Mouse (Mus musculus) left cerebral cortex, postnatal 14 days (tissue): ENCODE results near the gene Slc6a12. TPM values are rescaled to one million over a fixed set of nuclear protein-coding genes. Genes with fewer than 3 reads are reported as not detected.
"Not testable (repeated sequence)": the region's sequence is repeated elsewhere in the genome, so short reads cannot be mapped to it uniquely, and the experiment has no call there.

Source experiments
- DNase-seq, 2 experiments: peaks; one replicate each; pipeline ENCODE4 v3.0.0; 2021 to 2022; ENCODE audit warnings: low spot score in 2 of 2, mixed read lengths in 1 of 2
- intact Hi-C: fragments of 180-260 bp; cut with DNase I; formaldehyde crosslinking; loops from one replicate; pipeline ENCODE4 v1.15.1; 2025
- total RNA-seq, 2 experiments: library from RNA; stranded (reverse); gene quantifications; 2 replicates each; pipeline ENCODE4 v1.2.3; 2021

Gene Slc6a12
- total RNA-seq, 2 experiments from 2014 or later = 1.7 to 2.4 TPM

- DNase-seq = peak; percentile 87 to 92
- intact Hi-C loops = loop anchor here (2.0 kb wide), 1 partner anchor 195 kb away; no protein-coding TSS in a partner anchor
These were observed 4.9 kb upstream of the Slc6a12 start for GRCm38 (mm10) chr6:121337770-121338518.

- DNase-seq = no peak
- intact Hi-C loops = loop anchor here (2.0 kb wide), 1 partner anchor 194 kb away; no protein-coding TSS in a partner anchor
These were observed 4.4 kb upstream of the Slc6a12 start for GRCm38 (mm10) chr6:121338519-121338896.

- no peak for DNase-seq
- intact Hi-C loops = no loop called here
These were observed 1.2 kb upstream of the Slc6a12 start for GRCm38 (mm10) chr6:121341650-121342049.

- DNase-seq = no peak
- intact Hi-C loops = no loop called here
These were observed 871 bp downstream of the Slc6a12 start for GRCm38 (mm10) chr6:121343771-121344123.

GRCm38 (mm10) chr6:121344329-121344728 lies 1.5 kb downstream of the Slc6a12 start:
- intact Hi-C loops = no loop called here
- no peak for DNase-seq

- no peak for DNase-seq
- intact Hi-C loops = no loop called here
These were observed 3.6 kb downstream of the Slc6a12 start for GRCm38 (mm10) chr6:121346428-121346827.

- intact Hi-C loops = no loop called here
These were observed 9.4 kb downstream of the Slc6a12 start for GRCm38 (mm10) chr6:121352276-121352675.

GRCm38 (mm10) chr6:121356041-121356440 lies 13.2 kb downstream of the Slc6a12 start:
- DNase-seq = no peak
- intact Hi-C loops = no loop called here

More at GRCm38 (mm10) chr6:121352276-121352675, 9.4 kb downstream of the Slc6a12 start:
- DNase-seq = no peak

- intact Hi-C loops = no loop called here
- no peak for DNase-seq
These were observed 14.4 kb downstream of the Slc6a12 start for GRCm38 (mm10) chr6:121357232-121357631.

- intact Hi-C loops = no loop called here
These were observed 20.2 kb downstream of the Slc6a12 start for GRCm38 (mm10) chr6:121363061-121363460.

GRCm38 (mm10) chr6:121363956-121364355 lies 21.1 kb downstream of the Slc6a12 start:
- intact Hi-C loops = no loop called here
- DNase-seq = no peak

More at GRCm38 (mm10) chr6:121363061-121363460, 20.2 kb downstream of the Slc6a12 start:
- no peak for DNase-seq

GRCm38 (mm10) chr6:121366537-121366936 lies 23.7 kb downstream of the Slc6a12 start:
- DNase-seq = not testable (repeated sequence)
- intact Hi-C loops = loop anchor here (2.0 kb wide), 1 partner anchor 94 kb away; no protein-coding TSS in a partner anchor

- DNase-seq = no peak
- intact Hi-C loops = loop anchor here (2.0 kb wide), 1 partner anchor 94 kb away; no protein-coding TSS in a partner anchor
These were observed 24.2 kb downstream of the Slc6a12 start for GRCm38 (mm10) chr6:121367099-121367498.

GRCm38 (mm10) chr6:121371197-121371980 lies 28.5 kb downstream of the Slc6a12 start:
- intact Hi-C loops = no loop called here
- peak in 1 of 2 experiments; percentile 25 for DNase-seq

- DNase-seq = no peak
- intact Hi-C loops = no loop called here
These were observed 33.3 kb downstream of the Slc6a12 start for GRCm38 (mm10) chr6:121376159-121376558.

GRCm38 (mm10) chr6:121378256-121378655 lies 35.4 kb downstream of the Slc6a12 start:
- intact Hi-C loops = no loop called here
- no peak for DNase-seq

- intact Hi-C loops = no loop called here
- DNase-seq = no peak
These were observed 37.7 kb downstream of the Slc6a12 start for GRCm38 (mm10) chr6:121380576-121380975.

- no peak for DNase-seq
- intact Hi-C loops = no loop called here
These were observed 39.2 kb downstream of the Slc6a12 start for GRCm38 (mm10) chr6:121382071-121382470.

GRCm38 (mm10) chr6:121385397-121385796 lies 42.5 kb downstream of the Slc6a12 start:
- intact Hi-C loops = no loop called here
- no peak for DNase-seq

GRCm38 (mm10) chr6:121392610-121393252 lies 49.9 kb downstream of the Slc6a12 start:
- intact Hi-C loops = no loop called here
- DNase-seq = peak in 1 of 2 experiments; percentile 70
